Mouse (Mus musculus): ENCODE measurements around the gene Mt2.

- TF ChIP-seq CTCF (IDR thresholded peaks at IDR 0.05; ENCODE audit: low read depth) (no peak), EP300 (optimal IDR thresholded peaks at IDR 0.05) (no peak)
These were observed 20.5 kb downstream of the Mt2 start for GRCm38 (mm10) chr8:94192926-94193325.
